Mouse (Mus musculus): ENCODE results near the gene Hspb8.

- TF ChIP-seq CTCF (IDR thresholded peaks at IDR 0.05; ENCODE audit: low read depth): no peak
- TF ChIP-seq EP300 (IDR thresholded peaks at IDR 0.05; ENCODE audit: low read depth): no peak
These were observed 25.2 kb upstream of the Hspb8 start for GRCm38 (mm10) chr5:116447821-116448350.
